Mouse (Mus musculus): ENCODE measurements around the gene Ubap2l.

DNA sequence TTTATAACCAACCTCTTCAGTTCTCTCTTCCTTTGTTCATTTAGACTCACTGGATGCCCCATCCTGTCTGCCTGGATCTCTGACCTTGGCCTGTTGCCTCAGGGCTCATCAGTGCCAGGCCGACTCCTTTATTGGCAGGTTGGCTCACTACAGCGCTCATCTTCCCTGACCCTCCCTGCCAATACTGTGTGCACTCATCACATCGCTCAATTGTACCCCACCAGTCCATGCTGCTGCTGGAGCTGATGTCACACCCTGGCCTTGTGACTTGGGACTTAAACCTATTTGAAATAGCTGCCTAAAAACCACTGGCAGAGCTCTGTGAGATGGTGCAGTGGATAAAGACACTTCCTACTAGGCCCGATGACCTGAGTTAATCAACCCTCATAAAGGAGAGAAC, 15.4 kb upstream of the Ubap2l start:
- TF ChIP-seq GATA1 (IDR thresholded peaks at IDR 0.05; ENCODE audit: low read length) (no peak), TAL1 (IDR thresholded peaks at IDR 0.05; ENCODE audit: low read length) (no peak)

Measured in erythroblast, embryonic 14.5 days (primary cell).